16 mouse cellular contexts compared by ENCODE assay signal in genomic region chr16:46769383-46769782, GRCm38 (mm10).
DNase-seq lines count a peak whose midpoint lies in the region; ATAC-seq and TF ChIP-seq lines count a peak whose summit lies in the region.
"Had no signal": no experiment of that assay in that cellular context is flagged by ENCODE, and none has a peak within 500 bp of the region (broad histone marks: within the 10 kb centered on the region; RNA-seq: fewer than 3 reads in every experiment).

No protein-coding gene starts in this region.

- H3K36me3 ChIP-seq in forebrain, embryonic 16.5 days (ENCODE audit: control insufficient read depth, insufficient read depth), result no peaks in the 10 kb centered on the region
- H3K36me3 ChIP-seq in midbrain, embryonic 16.5 days (ENCODE audit: control insufficient read depth, insufficient read depth, low read length), result no peaks in the 10 kb centered on the region
- H3K36me3 ChIP-seq: hindbrain, embryonic 15.5 days; liver, embryonic 13.5 days had no signal

- no peak for DNase-seq in frontal cortex, postnatal 14 days (ENCODE audit: low spot score in 2 of 2)
- DNase-seq in brain, embryonic 14.5 days (ENCODE audit: low read depth), result peak; percentile 90
- no peak for DNase-seq in spleen, postnatal 10 days (ENCODE audit: low spot score in 2 of 2)
- no peak for DNase-seq in lung, adult 2 months
- DNase-seq: cerebellum, adult 8-10 months; gastrocnemius, postnatal 10 days; heart, postnatal 10 days; kidney, adult 11 months; kidney, postnatal 25 days; liver, embryonic 13.5 days had no signal

- WGBS in forebrain, embryonic 16.5 days, result 8% methylated on average over 4 of the region's 4 CpGs
- 9% methylated on average over 4 of the region's 4 CpGs for WGBS in midbrain, embryonic 16.5 days
- WGBS in lung, adult 2 months, result 55% methylated on average over 4 of the region's 4 CpGs

- TF ChIP-seq CTCF in brain, embryonic 14.5 days (IDR thresholded peaks at IDR 0.05; ENCODE audit: borderline replicate concordance, extremely low read depth, insufficient read depth, insufficient read length), result no peak
- TF ChIP-seq CTCF in lung, adult 2 months (IDR thresholded peaks at IDR 0.05; ENCODE audit: insufficient read depth, low read length), result no peak

- no peak overlapping the region for H3K27ac ChIP-seq in forebrain, embryonic 16.5 days (ENCODE audit: low read length)
- no peak overlapping the region for H3K27ac ChIP-seq in midbrain, embryonic 16.5 days (ENCODE audit: low read length)
- H3K27ac ChIP-seq: hindbrain, embryonic 15.5 days; liver, embryonic 13.5 days had no signal

- no peaks in the 10 kb centered on the region for H3K9me3 ChIP-seq in forebrain, embryonic 16.5 days (ENCODE audit: control insufficient read depth, low read length)
- H3K9me3 ChIP-seq in midbrain, embryonic 16.5 days (replicated peaks; ENCODE audit: control insufficient read depth, low read length, poor library complexity, severe bottlenecking), result no peaks in the 10 kb centered on the region
- H3K9me3 ChIP-seq: hindbrain, embryonic 15.5 days; liver, embryonic 13.5 days had no signal

- no peak for TF ChIP-seq POLR2A in brain, embryonic 14.5 days (IDR thresholded peaks at IDR 0.05; ENCODE audit: borderline replicate concordance, extremely low read depth, insufficient read depth, insufficient read length, poor library complexity, severe bottlenecking)
- TF ChIP-seq POLR2A in lung, adult 2 months (IDR thresholded peaks at IDR 0.05; ENCODE audit: borderline replicate concordance, extremely low read depth, low read depth, low read length), result no peak

- no peak overlapping the region for H3K4me3 ChIP-seq in forebrain, embryonic 16.5 days (replicated peaks; ENCODE audit: low read length)
- no peak overlapping the region for H3K4me3 ChIP-seq in midbrain, embryonic 16.5 days (ENCODE audit: low read depth, low read length)
- no peak overlapping the region for H3K4me3 ChIP-seq in lung, adult 2 months (replicated peaks; ENCODE audit: extremely low read depth, low read depth, low read length)
- H3K4me3 ChIP-seq: hindbrain, embryonic 15.5 days; liver, embryonic 13.5 days; megakaryocyte, embryonic 14.5 days had no signal

- H3K9ac ChIP-seq in forebrain, embryonic 16.5 days (replicated peaks; ENCODE audit: low read depth, low read length), result no peak overlapping the region
- no peak overlapping the region for H3K9ac ChIP-seq in midbrain, embryonic 16.5 days (ENCODE audit: low read depth, low read length)
- H3K9ac ChIP-seq: hindbrain, embryonic 15.5 days; liver, embryonic 13.5 days had no signal

- H3K4me1 ChIP-seq in forebrain, embryonic 16.5 days (replicated peaks; ENCODE audit: control insufficient read depth, insufficient read depth, low read length), result peaks cover 6% of the 10 kb centered on the region; the same call in 1 of the 2 replicates
- H3K4me1 ChIP-seq in midbrain, embryonic 16.5 days (ENCODE audit: control insufficient read depth, insufficient read depth, low read length), result peaks cover 4% of the 10 kb centered on the region; the same call in 1 of the 2 replicates
- no peaks in the 10 kb centered on the region for H3K4me1 ChIP-seq in lung, adult 2 months (ENCODE audit: control insufficient read depth, insufficient read depth, low read length)
- H3K4me1 ChIP-seq: hindbrain, embryonic 15.5 days; liver, embryonic 13.5 days; megakaryocyte, embryonic 14.5 days had no signal

- peak; percentile 84 for ATAC-seq in frontal cortex, adult (ENCODE audit: low TSS enrichment)
- ATAC-seq in forebrain, embryonic 16.5 days, result peak; percentile 93
- peak; percentile 62; the same call in 1 of the 2 replicates for ATAC-seq in midbrain, embryonic 16.5 days
- ATAC-seq: lung, postnatal 0 days had no signal

- no peaks in the 10 kb centered on the region for H3K27me3 ChIP-seq in forebrain, embryonic 16.5 days (replicated peaks; ENCODE audit: control insufficient read depth, insufficient read depth, low read length)
- no peaks in the 10 kb centered on the region for H3K27me3 ChIP-seq in midbrain, embryonic 16.5 days (ENCODE audit: control insufficient read depth, insufficient read depth, low read depth, low read length)
- H3K27me3 ChIP-seq: hindbrain, embryonic 15.5 days; liver, embryonic 13.5 days; megakaryocyte, embryonic 14.5 days had no signal

- no peak overlapping the region for H3K4me2 ChIP-seq in forebrain, embryonic 16.5 days (ENCODE audit: low read length)
- H3K4me2 ChIP-seq in midbrain, embryonic 16.5 days (ENCODE audit: low read length), result no peak overlapping the region
- H3K4me2 ChIP-seq: hindbrain, embryonic 15.5 days; liver, embryonic 13.5 days had no signal
